Mouse (Mus musculus) G1E-ER4 (cell line): ENCODE results near the gene Fxyd1. TPM values are rescaled to one million over a fixed set of nuclear protein-coding genes. Genes with fewer than 3 reads are reported as not detected.

Source experiments
- GATA1 ChIP-seq: IDR thresholded peaks from one replicate; pipeline ENCODE4 v1.8.0; 2012; ENCODE audit warnings: low read length, inconsistent platforms
- polyA plus RNA-seq: library from polyadenylated mRNA; stranded (reverse); fragments of >175 nt; gene quantifications from 2 replicates; pipeline ENCODE4 v1.2.3, GENCODE M21; 2012

The Fxyd1 gene
- polyA plus RNA-seq, 1 experiment = not detected

DNA sequence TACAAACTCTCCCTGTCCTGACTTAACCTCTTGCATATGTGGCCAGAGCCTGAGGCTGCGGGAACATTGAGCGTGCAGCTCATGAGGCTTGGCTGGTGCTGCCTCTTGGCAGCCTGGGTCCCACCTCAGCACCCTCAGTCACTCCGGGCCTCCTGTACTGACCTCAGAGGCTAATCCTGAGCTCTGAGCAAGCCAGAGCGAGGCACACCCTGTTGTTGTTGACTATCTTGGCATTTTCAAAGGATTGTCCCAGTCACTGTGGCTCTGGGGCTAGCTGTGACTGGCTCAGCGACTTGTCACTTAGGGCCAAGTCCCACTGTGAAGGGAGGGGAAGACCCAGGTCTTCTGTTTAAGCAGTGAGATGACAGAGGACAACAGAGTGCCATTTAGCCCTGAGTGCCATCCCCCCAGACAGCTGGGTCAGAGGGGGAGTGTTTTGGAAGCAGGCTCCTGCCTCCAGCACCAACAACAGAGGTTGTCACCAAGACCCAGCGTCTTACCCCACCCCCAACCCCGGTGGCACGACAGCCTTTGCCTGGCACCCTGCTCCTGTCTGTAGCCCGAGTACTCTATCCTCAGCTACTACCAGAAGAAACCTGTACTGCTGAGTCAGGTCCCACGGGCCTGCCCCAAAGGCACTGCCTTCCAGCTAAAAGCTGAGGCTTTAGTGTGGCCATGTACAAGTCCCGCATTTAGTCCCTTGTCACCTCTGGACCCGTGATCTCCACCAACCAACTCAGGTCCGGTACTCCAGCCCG, 26.0 kb upstream of the Fxyd1 start:
- no peak for TF ChIP-seq GATA1

DNA sequence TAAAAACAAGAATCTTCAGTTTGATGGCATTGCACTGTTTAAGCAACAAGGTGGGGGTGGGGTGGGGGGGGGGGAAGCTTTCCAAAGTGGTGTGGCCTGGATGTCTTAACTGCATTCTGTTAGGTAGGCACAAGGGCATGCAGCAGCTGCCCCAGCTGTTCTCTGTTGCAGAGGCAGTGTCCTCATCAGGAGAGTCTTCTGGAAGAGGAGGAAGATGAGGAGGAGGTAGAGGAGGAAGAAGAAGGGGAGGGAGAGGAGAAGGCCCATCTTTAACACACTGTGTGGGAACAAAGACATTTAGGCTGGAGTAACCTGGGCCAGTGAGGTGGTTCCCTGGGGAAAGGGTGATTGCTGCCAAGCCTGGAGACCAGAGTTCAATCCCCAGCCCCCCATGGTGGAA, 25.1 kb upstream of the Fxyd1 start:
- TF ChIP-seq GATA1 = no peak

DNA sequence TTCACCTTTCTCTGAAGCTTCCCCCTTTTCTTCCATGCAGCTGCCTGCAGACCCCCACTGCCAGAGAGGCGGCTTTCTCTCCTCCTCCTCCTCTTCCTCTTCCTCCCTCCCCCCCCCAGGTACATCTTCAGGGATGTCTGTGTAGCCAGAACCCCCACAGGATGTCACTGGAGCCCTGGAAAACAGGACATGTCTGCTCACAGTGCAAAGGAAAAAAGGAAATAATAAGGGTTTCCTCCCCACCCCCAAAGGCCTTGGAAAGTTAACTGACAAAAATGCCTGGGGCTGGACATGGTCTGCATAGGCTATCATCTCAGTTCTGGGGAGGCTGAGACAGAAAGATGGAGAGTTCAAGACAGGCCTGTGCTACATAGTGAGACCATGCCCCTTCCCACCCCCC, 24.1 kb upstream of the Fxyd1 start:
- no peak for TF ChIP-seq GATA1

DNA sequence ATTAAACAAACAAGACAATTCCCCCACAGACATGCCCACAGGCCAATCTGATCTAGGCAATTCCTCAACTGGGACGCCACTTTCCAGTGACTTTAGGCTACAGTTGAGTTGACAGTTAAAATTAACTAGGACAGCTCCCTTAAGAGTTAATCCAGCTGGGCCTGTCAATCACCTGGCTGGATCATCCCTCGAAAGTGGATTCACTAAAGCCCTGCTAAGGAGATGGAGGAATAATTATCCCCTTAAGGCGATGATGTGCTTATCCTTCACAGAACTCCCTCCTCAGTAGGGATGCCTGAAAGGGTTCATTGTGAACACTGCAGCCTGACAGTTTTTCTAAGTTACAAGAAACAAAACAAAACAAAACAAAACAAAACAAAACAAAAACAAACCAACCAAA, 23.6 kb upstream of the Fxyd1 start:
- no peak for TF ChIP-seq GATA1

DNA sequence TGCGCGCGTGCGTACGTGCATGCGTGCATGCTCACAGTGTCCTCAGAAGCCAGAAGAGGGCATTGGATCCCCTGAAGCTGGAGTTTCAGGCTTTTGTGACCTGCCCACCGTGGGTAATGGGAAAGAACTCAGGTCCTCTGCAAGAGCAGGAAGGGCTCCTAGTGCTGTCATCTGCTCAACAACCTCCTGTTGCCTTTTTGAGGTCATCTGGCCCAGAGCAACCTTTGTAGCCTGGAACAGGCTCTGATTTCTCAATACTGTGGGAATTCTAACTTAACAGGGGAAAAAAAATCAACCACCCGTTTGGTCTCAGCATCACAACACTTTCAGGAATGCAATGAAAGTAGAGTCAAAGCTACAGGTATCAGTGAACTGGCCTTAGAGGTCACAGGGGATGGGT, 22.7 kb upstream of the Fxyd1 start:
- TF ChIP-seq GATA1 = no peak

DNA sequence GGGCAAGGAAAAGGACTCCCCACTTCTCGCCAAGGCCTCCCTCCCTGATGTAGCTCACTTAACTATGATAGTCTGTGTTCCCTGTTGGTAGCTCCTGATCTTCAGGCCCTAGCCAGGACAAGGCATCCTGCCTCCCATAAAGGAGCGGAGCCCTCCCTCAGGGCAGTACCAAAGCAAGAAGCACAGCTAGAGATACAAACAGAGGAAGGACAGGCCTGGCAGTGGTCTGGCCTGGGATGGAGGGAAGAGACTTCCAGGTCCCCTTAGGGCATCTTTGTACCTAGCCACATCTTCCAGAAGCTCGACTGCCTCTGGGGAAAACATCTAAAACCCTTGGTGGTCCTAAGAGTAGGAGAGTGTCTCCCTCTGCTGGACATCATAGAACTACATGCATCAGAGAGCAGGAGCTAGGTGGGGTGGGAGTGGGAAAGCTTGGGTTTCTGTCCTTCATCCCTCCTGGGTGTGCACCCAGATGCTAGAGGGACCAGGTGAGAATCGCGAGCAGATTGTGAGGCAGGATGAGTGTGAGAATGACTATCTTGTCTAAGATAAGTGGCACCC, 21.0 kb upstream of the Fxyd1 start:
- no peak for TF ChIP-seq GATA1

DNA sequence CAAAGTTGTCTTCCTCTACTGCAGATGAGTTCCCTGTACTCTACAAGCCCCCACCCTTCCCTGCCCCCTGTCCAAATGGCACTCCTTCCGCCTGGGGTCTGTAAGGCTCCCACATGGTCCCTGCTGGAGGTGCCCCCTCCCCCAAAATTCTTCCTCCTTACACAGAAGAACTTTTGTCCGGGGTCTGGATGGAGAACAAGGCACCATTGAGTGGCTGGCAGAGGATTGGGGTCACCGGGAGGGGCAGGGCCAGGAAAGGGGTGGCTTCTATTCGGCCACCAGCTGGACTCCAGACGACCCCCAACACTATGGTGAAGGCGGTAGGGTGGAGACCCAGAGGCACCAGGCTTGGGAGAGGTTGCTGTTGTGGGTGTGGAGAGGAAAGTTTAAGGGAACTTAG, 20.5 kb upstream of the Fxyd1 start:
- no peak for TF ChIP-seq GATA1

DNA sequence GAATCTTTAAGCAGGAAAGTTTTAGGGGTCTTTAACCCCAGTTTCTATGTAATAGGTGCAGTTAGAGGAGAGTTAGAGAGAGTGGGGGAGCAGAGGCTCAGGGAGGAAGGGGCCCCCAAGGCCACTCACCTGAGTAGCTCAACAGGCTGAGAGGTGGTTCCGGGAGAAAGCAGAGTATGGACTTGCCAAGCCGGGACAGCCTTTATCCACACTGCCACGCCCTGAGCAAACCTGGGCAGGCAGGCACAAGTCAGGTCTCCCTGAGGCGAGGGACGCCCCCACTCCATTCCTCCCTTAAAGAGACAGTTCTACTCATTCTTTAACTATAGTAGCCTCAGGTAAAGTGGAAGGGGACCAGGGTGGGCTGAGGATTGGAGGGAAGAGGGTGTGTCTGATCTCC, 19.5 kb upstream of the Fxyd1 start, which contains the start of gene Fxyd3:
Gene Fxyd3 (minus strand): TSS at position 213 of the 400 bp plus-strand sequence.
- no peak for TF ChIP-seq GATA1

DNA sequence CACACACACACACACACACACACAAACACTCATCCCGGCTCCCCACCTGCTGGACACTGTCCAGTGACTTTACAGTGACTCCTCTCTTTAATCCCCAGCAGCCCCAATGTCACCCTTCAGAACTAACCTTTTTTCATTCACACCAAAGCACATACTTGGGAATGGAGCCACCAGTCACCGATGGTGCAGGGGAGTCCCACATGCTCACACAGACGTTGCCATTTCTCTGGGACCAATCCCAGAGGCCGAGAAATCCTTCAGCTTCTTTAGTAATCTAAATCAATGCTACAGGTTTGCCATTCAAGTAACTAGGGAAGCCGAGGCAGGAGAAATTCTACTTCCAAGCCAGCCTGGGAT, 17.7 kb upstream of the Fxyd1 start:
- no peak for TF ChIP-seq GATA1

DNA sequence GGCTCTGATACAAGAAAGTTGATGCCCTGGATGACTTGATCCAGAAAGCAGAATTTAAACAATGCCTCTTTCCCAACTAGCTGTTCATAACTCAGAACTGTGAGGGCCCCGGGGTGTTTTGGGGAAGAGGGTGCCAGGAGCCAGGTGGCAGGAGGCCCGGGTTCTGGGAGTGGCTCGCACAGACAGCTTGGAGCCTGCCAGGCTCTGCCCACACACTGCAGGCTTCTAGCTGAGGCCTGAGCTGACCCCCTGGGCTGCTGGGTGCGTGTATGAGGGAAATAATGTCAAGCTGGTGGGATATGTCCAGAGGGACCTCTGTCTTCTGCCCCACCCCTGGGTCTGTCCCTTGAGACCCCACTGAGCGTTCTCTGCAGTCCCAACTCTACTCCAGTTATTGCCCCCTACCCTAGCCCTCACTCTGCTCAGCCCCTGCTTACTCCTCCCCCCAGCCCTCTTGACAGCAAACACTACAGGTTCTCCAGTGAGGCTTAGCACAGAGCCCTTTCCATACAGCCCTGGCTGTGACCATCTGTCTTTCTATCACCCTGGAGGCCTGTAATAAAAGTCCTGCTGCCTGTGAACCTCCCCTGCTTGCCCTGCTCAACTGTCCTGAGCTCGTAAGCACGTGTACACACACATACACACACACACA, 17.2 kb upstream of the Fxyd1 start:
- TF ChIP-seq GATA1 = no peak

DNA sequence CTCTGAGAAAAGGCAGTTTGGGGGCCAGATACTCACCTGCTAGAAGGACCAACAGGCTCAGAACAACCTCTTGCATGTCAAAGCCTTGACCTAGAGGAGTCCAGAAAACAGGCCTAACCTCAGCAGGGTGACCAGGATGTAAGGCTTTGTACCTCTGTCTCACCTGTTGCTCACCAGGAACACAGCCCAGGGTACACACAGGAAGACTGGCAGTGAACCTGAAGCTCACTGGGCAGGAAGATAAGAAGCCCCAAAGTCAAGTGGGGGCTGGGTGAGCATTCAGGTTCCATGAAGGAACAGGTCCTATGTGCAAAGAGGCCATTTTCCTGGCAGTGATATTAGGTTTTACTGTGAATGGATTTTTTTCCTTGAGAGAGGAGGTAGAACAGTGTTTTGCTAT, 16.5 kb upstream of the Fxyd1 start:
- TF ChIP-seq GATA1 = no peak

DNA sequence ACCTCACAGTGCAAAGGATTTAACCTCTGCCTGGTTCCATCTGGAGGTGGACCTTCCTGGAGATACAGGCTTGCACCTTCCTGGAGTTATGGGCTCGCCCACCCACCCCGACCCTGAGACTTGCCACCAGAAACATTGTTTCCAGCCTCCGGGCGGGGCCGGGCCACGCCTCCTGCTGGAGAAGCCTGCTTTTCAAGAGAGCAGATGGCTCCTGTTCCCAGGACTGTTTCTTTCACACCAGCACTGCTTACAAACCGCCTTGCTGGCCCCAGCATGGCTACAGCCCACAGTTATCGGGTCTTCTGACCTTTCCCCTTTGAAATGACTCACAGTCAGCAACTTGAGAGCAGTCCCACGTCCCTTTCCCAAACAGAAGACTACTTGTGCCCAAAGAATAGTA, 15.3 kb upstream of the Fxyd1 start:
- TF ChIP-seq GATA1 = no peak

DNA sequence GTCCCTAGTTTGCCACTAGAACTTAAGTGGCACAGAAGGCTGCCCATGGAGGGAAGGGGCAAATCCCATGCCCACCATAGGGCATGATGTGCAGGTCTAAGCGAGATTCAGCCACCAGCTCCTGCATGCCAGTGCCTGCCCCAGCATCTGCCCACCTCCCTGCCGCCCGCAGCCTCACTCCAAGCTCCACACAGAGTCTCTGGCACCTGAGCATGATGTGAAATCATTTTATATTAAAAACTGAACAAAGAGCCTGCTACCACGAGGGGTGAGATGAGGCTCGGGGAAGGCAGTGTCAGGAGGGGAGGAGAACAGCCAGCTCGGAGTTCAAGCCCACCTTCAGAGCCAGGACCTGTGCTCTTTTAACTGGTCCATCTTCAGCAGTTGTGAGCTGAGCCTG, 13.3 kb upstream of the Fxyd1 start:
- no peak for TF ChIP-seq GATA1

DNA sequence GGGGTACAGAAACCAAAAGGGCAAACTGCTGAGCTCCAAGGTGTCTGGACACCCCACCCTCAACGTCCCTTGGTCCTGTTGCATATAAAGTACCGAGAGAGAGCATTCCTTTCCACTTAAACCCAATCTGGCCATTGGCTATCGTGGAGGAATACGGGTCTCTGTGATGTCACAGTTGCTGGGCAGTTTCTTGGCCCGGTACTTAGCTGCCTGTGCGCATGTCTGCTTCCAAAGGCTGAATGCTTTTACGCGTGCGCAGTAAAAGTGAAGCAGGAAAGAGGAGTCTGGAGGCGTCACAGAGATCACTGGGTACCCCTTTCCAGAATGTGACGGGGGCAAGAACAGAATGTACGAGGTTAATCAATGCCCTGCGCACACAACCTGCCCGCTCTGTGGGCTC, 12.5 kb upstream of the Fxyd1 start:
- TF ChIP-seq GATA1 = no peak

DNA sequence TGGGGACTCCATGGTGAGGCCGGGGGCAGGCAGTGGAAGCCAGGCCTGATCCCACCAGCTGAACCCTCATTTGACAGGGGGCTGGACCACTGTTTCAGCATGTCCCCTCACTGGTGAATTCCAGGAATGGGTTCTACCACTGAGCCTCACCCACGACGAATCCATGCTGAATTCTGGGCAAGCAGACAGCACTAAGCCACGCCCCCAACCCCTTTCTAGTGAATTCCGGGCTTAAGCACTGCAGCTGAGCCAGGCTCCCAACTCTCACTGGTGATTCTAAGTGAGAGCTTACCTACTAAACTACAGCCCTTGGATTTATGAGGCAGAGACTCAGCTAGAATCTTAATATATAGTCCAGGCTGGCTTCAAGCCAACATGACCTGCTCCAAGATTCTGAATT, 10.8 kb upstream of the Fxyd1 start:
- no peak for TF ChIP-seq GATA1

DNA sequence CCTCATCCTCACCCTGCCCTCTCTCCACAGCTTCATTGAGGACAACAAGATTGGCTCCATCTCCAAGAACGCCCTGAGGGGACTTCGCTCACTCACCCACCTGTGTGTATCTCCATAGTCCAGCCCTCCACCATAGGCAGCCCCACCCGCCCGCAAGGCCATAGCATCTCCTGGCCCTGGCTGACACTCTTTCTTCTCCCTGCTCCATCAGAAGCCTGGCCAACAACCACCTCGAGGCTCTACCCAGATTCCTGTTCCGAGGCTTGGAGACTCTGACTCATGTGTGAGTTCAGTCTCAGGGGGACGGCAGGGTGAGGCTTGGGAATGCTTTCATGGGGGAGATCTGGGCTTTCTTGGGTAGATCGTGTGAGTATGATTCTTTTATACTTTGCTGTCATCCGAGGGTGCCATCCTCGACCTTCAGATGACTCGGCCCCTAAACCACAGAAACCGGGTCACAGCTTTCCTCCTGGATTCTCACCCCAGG, 6.1 kb upstream of the Fxyd1 start:
- TF ChIP-seq GATA1 = no peak

DNA sequence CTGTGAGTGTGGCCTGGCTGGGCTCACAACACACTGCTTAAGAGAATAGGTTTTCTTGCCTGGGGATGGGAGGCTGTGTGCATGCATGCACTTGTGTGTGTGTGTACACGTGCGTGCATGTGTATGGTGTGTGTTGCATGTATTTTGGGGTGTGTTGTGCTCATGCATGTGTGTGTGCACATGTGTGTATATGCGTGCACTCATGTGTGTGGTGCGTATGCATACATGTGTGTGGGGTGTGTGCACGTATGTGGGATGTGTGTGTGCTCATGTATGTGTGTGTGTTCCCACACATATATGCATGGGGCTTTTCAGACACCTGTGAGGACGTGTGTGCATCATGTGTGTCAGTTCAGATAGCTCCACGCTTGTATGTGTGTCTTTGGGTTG, 3.6 kb upstream of the Fxyd1 start:
- TF ChIP-seq GATA1 = no peak
